Mouse (Mus musculus) heart, adult 2 months (tissue): Measurements from ENCODE around the gene Fnbp1.

ENCODE experiments used
- CTCF ChIP-seq: fragments of 200-600 bp; IDR thresholded peaks from 2 replicates; pipeline ENCODE4 v1.8.1; 2022; ENCODE audit warnings: antibody characterized with exemption, mild to moderate bottlenecking, moderate library complexity
- EP300 ChIP-seq: fragments of 200-500 bp; IDR thresholded peaks from 2 replicates; pipeline ENCODE4 v1.6.1; 2011; ENCODE audit warnings: low read depth, low read length, control low read depth; ENCODE audit not compliant: insufficient read depth
- POLR2A ChIP-seq: fragments of 200-500 bp; IDR thresholded peaks from 2 replicates; pipeline ENCODE4 v1.6.1; 2011; ENCODE audit warnings: mild to moderate bottlenecking, low read depth, low read length, control low read depth; ENCODE audit not compliant: insufficient read depth

DNA sequence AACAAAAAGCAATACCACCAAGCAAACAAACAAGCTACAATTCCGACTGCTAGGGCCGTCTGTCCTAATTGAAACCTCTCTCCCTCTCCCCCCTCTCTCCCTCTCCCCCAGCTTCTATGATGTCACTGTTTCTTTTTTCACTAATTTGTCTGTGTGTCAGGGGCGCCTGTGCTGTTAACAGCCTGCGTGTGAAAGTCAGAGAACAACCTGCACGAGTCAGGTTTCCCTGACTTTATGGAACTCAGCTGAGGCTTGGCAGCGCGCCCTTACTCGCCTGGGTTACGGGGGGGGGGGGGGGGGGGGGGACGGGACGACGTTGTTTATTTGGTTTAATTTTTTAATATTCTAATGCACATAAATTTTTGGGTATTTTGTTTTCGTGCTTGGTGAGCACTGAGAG lies 5.5 kb downstream of the Fnbp1 start:
- TF ChIP-seq EP300 (no peak), CTCF (no peak), POLR2A (no peak)
